Mouse (Mus musculus): ENCODE results near the gene Ccdc92. TPM values are rescaled to one million over a fixed set of nuclear protein-coding genes. Genes with fewer than 3 reads are reported as not detected.

Gene Ccdc92
- polyA plus RNA-seq, 1 experiment, result 5.9 TPM

- Histone ChIP-seq H3K27me3 (ENCODE audit: control insufficient read depth, insufficient read depth, low read length) (no peaks in the 10 kb centered on the region), H3K27ac (ENCODE audit: insufficient read depth, low read depth, low read length) (no peak overlapping the region), H3K4me1 (ENCODE audit: control insufficient read depth, insufficient read depth, insufficient read length, low read length) (no peaks in the 10 kb centered on the region), H3K36me3 (ENCODE audit: control insufficient read depth, insufficient read depth, low read length) (no peaks in the 10 kb centered on the region), H3K4me3 (ENCODE audit: low read depth, low read length) (no peak overlapping the region)
- 90% methylated on average over 4 of the region's 4 CpGs for WGBS
- TF ChIP-seq POLR2A (IDR thresholded peaks at IDR 0.05; ENCODE audit: low read depth, low read length), result no peak
- no peak for TF ChIP-seq CTCF (IDR thresholded peaks at IDR 0.05; ENCODE audit: extremely low read depth, insufficient read length, insufficient replicate concordance, low read depth, low read length)
Measured at GRCm38 (mm10) chr5:124854202-124854601, 8.0 kb downstream of the Ccdc92 start.

GRCm38 (mm10) chr5:124853079-124853478 lies 9.1 kb downstream of the Ccdc92 start:
- no peaks in the 10 kb centered on the region for H3K4me1 ChIP-seq (ENCODE audit: control insufficient read depth, insufficient read depth, insufficient read length, low read length)
- H3K27me3 ChIP-seq (ENCODE audit: control insufficient read depth, insufficient read depth, low read length), result no peaks in the 10 kb centered on the region
- no peak overlapping the region for H3K4me3 ChIP-seq (ENCODE audit: low read depth, low read length)
- no peaks in the 10 kb centered on the region for H3K36me3 ChIP-seq (ENCODE audit: control insufficient read depth, insufficient read depth, low read length)
- TF ChIP-seq POLR2A (IDR thresholded peaks at IDR 0.05; ENCODE audit: low read depth, low read length), result no peak
- no peak for TF ChIP-seq CTCF (IDR thresholded peaks at IDR 0.05; ENCODE audit: extremely low read depth, insufficient read length, insufficient replicate concordance, low read depth, low read length)
- WGBS, result 79% methylated on average over 2 of the region's 2 CpGs
- H3K27ac ChIP-seq (ENCODE audit: insufficient read depth, low read depth, low read length), result no peak overlapping the region

- Histone ChIP-seq H3K36me3 (ENCODE audit: control insufficient read depth, insufficient read depth, low read length) (no peaks in the 10 kb centered on the region), H3K27ac (ENCODE audit: insufficient read depth, low read depth, low read length) (no peak overlapping the region), H3K27me3 (ENCODE audit: control insufficient read depth, insufficient read depth, low read length) (no peaks in the 10 kb centered on the region), H3K4me1 (ENCODE audit: control insufficient read depth, insufficient read depth, insufficient read length, low read length) (no peaks in the 10 kb centered on the region), H3K4me3 (ENCODE audit: low read depth, low read length) (no peak overlapping the region)
- no peak for TF ChIP-seq CTCF (IDR thresholded peaks at IDR 0.05; ENCODE audit: extremely low read depth, insufficient read length, insufficient replicate concordance, low read depth, low read length)
- no peak for TF ChIP-seq POLR2A (IDR thresholded peaks at IDR 0.05; ENCODE audit: low read depth, low read length)
- 43% methylated on average over 2 of the region's 2 CpGs for WGBS
Measured at GRCm38 (mm10) chr5:124852294-124852693, 9.9 kb downstream of the Ccdc92 start.

GRCm38 (mm10) chr5:124851572-124851971 lies 10.7 kb downstream of the Ccdc92 start:
- no peak overlapping the region for H3K27ac ChIP-seq (ENCODE audit: insufficient read depth, low read depth, low read length)
- TF ChIP-seq POLR2A (IDR thresholded peaks at IDR 0.05; ENCODE audit: low read depth, low read length) (no peak), CTCF (IDR thresholded peaks at IDR 0.05; ENCODE audit: extremely low read depth, insufficient read length, insufficient replicate concordance, low read depth, low read length) (no peak)
- no peaks in the 10 kb centered on the region for H3K36me3 ChIP-seq (ENCODE audit: control insufficient read depth, insufficient read depth, low read length)
- no peak overlapping the region for H3K4me3 ChIP-seq (ENCODE audit: low read depth, low read length)
- WGBS, result 56% methylated on average over 4 of the region's 4 CpGs
- no peaks in the 10 kb centered on the region for H3K27me3 ChIP-seq (ENCODE audit: control insufficient read depth, insufficient read depth, low read length)
- H3K4me1 ChIP-seq (ENCODE audit: control insufficient read depth, insufficient read depth, insufficient read length, low read length), result no peaks in the 10 kb centered on the region

GRCm38 (mm10) chr5:124848994-124849393 lies 13.2 kb downstream of the Ccdc92 start:
- H3K27ac ChIP-seq (ENCODE audit: insufficient read depth, low read depth, low read length), result no peak overlapping the region
- H3K4me1 ChIP-seq (ENCODE audit: control insufficient read depth, insufficient read depth, insufficient read length, low read length), result no peaks in the 10 kb centered on the region
- no peaks in the 10 kb centered on the region for H3K36me3 ChIP-seq (ENCODE audit: control insufficient read depth, insufficient read depth, low read length)
- TF ChIP-seq POLR2A (IDR thresholded peaks at IDR 0.05; ENCODE audit: low read depth, low read length), result no peak
- 64% methylated on average over 3 of the region's 3 CpGs for WGBS
- no peaks in the 10 kb centered on the region; the same call in 1 of the 2 replicates for H3K27me3 ChIP-seq (ENCODE audit: control insufficient read depth, insufficient read depth, low read length)
- no peak overlapping the region for H3K4me3 ChIP-seq (ENCODE audit: low read depth, low read length)

- 78% methylated on average over 1 of the region's 1 CpGs for WGBS
Measured at GRCm38 (mm10) chr5:124847014-124847413, 15.2 kb downstream of the Ccdc92 start.

GRCm38 (mm10) chr5:124844929-124845328 lies 17.3 kb downstream of the Ccdc92 start:
- WGBS, result 46% methylated on average over 4 of the region's 4 CpGs
- no peaks in the 10 kb centered on the region for H3K4me1 ChIP-seq (ENCODE audit: control insufficient read depth, insufficient read depth, insufficient read length, low read length)
- no peaks in the 10 kb centered on the region for H3K36me3 ChIP-seq (ENCODE audit: control insufficient read depth, insufficient read depth, low read length)
- no peaks in the 10 kb centered on the region; the same call in 1 of the 2 replicates for H3K27me3 ChIP-seq (ENCODE audit: control insufficient read depth, insufficient read depth, low read length)
- no peak overlapping the region for H3K4me3 ChIP-seq (ENCODE audit: low read depth, low read length)
- TF ChIP-seq POLR2A (IDR thresholded peaks at IDR 0.05; ENCODE audit: low read depth, low read length) (no peak), CTCF (IDR thresholded peaks at IDR 0.05; ENCODE audit: extremely low read depth, insufficient read length, insufficient replicate concordance, low read depth, low read length) (no peak)
- H3K27ac ChIP-seq (ENCODE audit: insufficient read depth, low read depth, low read length), result no peak overlapping the region

More at GRCm38 (mm10) chr5:124847014-124847413, 15.2 kb downstream of the Ccdc92 start:
- H3K36me3 ChIP-seq (ENCODE audit: control insufficient read depth, insufficient read depth, low read length), result no peaks in the 10 kb centered on the region
- no peak overlapping the region for H3K4me3 ChIP-seq (ENCODE audit: low read depth, low read length)
- TF ChIP-seq POLR2A (IDR thresholded peaks at IDR 0.05; ENCODE audit: low read depth, low read length) (no peak), CTCF (IDR thresholded peaks at IDR 0.05; ENCODE audit: extremely low read depth, insufficient read length, insufficient replicate concordance, low read depth, low read length) (no peak)
- no peak overlapping the region for H3K27ac ChIP-seq (ENCODE audit: insufficient read depth, low read depth, low read length)
- no peaks in the 10 kb centered on the region; the same call in 1 of the 2 replicates for H3K27me3 ChIP-seq (ENCODE audit: control insufficient read depth, insufficient read depth, low read length)
- no peaks in the 10 kb centered on the region for H3K4me1 ChIP-seq (ENCODE audit: control insufficient read depth, insufficient read depth, insufficient read length, low read length)

GRCm38 (mm10) chr5:124843386-124843785 lies 18.8 kb downstream of the Ccdc92 start:
- Histone ChIP-seq H3K4me1 (ENCODE audit: control insufficient read depth, insufficient read depth, insufficient read length, low read length) (no peaks in the 10 kb centered on the region), H3K36me3 (ENCODE audit: control insufficient read depth, insufficient read depth, low read length) (no peaks in the 10 kb centered on the region), H3K27me3 (ENCODE audit: control insufficient read depth, insufficient read depth, low read length) (no peaks in the 10 kb centered on the region; the same call in 1 of the 2 replicates), H3K4me3 (ENCODE audit: low read depth, low read length) (no peak overlapping the region), H3K27ac (ENCODE audit: insufficient read depth, low read depth, low read length) (no peak overlapping the region)
- TF ChIP-seq POLR2A (IDR thresholded peaks at IDR 0.05; ENCODE audit: low read depth, low read length), result no peak
- no peak for TF ChIP-seq CTCF (IDR thresholded peaks at IDR 0.05; ENCODE audit: extremely low read depth, insufficient read length, insufficient replicate concordance, low read depth, low read length)
- 79% methylated on average over 8 of the region's 8 CpGs for WGBS

Data from small intestine, adult 2 months (tissue).